Mouse (Mus musculus) myocyte (in vitro differentiated cells): ENCODE measurements around the gene Nkapl.

Experiments
- CEBPB ChIP-seq: IDR thresholded peaks from 2 replicates; pipeline ENCODE4 v1.6.1; 2011; ENCODE audit warnings: mild to moderate bottlenecking, moderate library complexity; ENCODE audit not compliant: poor library complexity, insufficient read depth, severe bottlenecking
- E2F4 ChIP-seq: IDR thresholded peaks from one replicate; pipeline ENCODE4 v1.6.1; 2011; ENCODE audit warnings: mild to moderate bottlenecking, control low read depth, moderate library complexity; ENCODE audit not compliant: insufficient read depth
- MYOG ChIP-seq, 3 experiments: IDR thresholded peaks; one replicate each; pipeline ENCODE4 v1.6.1; 2011; ENCODE audit warnings: control low read depth in 2 of 3, low read depth in 2 of 3, mild to moderate bottlenecking in 2 of 3; ENCODE audit not compliant: insufficient read length in 2 of 3, control insufficient read depth in 1 of 3, insufficient read depth in 1 of 3
- POLR2A ChIP-seq: IDR thresholded peaks from one replicate; pipeline ENCODE4 v1.6.1; 2011; ENCODE audit warnings: low read depth, mild to moderate bottlenecking, control low read depth, moderate library complexity; ENCODE audit not compliant: insufficient read length
- POLR2AphosphoS2 ChIP-seq: IDR thresholded peaks from one replicate; pipeline ENCODE4 v1.6.1; 2011; ENCODE audit warnings: low read depth, control low read depth; ENCODE audit not compliant: insufficient read length
- SRF ChIP-seq: IDR thresholded peaks from one replicate; pipeline ENCODE4 v1.6.1; 2011; ENCODE audit warnings: low read depth; ENCODE audit not compliant: control insufficient read depth, insufficient read length
- TCF12 ChIP-seq: IDR thresholded peaks from one replicate; pipeline ENCODE4 v1.6.1; 2011; ENCODE audit warnings: mild to moderate bottlenecking, control low read depth; ENCODE audit not compliant: poor library complexity, insufficient read depth, severe bottlenecking
- TCF3 ChIP-seq: IDR thresholded peaks from one replicate; pipeline ENCODE4 v1.6.1; 2011; ENCODE audit warnings: low read depth, control low read depth; ENCODE audit not compliant: insufficient read length

DNA sequence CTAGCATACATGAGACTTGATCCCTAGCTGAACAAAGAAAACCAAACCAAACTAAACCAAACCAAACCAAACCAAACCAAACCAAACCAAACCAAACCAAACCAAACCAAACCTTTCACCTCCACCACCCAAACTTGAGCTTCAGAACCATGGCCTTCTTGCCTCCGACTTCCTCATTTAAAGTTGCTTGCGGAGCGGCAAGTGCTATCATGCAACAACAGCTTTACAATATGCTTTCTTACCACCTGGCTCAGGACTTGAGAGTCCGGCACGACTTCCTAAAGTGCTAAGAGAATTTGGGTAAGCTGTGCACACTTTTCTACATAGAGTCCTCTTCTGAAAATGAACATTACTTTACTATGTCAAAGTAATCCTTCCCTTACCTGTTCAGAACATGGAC lies 34.0 kb upstream of the Nkapl start:
- TF ChIP-seq MYOG (IDR thresholded peaks at IDR 0.05; ENCODE audit: control insufficient read depth in 1 of 3, insufficient read depth in 1 of 3, insufficient read length in 2 of 3, low read depth in 2 of 3) (no peak), POLR2A (no peak), SRF (no peak), E2F4 (no peak), POLR2AphosphoS2 (no peak), TCF12 (no peak), CEBPB (no peak), TCF3 (no peak)
